8 mouse cellular contexts compared by ENCODE assay signal in genomic region chr2:130275649-130276048, GRCm38 (mm10). TPM values are rescaled to one million over a fixed set of nuclear protein-coding genes. Genes with fewer than 3 reads are reported as not detected.
A peak's percentile ranks its signal among the peaks of the same experiment; 100 is the strongest.
DNase-seq lines count a peak whose midpoint lies in the region; ATAC-seq lines count a peak whose summit lies in the region.

No protein-coding gene starts in this region.

- intact Hi-C loops in gastrocnemius, postnatal 14 days (cut with DNase I; ENCODE audit: low total_unique reads), result no loop called here

- WGBS in heart, embryonic 12.5 days, result 46% methylated on average over 6 of the region's 6 CpGs
- 36% methylated on average over 6 of the region's 6 CpGs for WGBS in stomach, embryonic 15.5 days

- peak overlapping the region; percentile 88 for H3K4me2 ChIP-seq in heart, embryonic 12.5 days
- peak overlapping the region; percentile 80 for H3K4me2 ChIP-seq in stomach, embryonic 15.5 days

- no peaks in the 10 kb centered on the region for H3K27me3 ChIP-seq in heart, embryonic 12.5 days (replicated peaks)
- no peaks in the 10 kb centered on the region for H3K27me3 ChIP-seq in stomach, embryonic 15.5 days (replicated peaks)

- H3K4me3 ChIP-seq in heart, embryonic 12.5 days, result peak overlapping the region; percentile 90
- peak overlapping the region; percentile 98 for H3K4me3 ChIP-seq in stomach, embryonic 15.5 days (replicated peaks)

- no peak overlapping the region for H3K27ac ChIP-seq in heart, embryonic 12.5 days (ENCODE audit: poor library complexity, severe bottlenecking)
- H3K27ac ChIP-seq in stomach, embryonic 15.5 days, result no peak overlapping the region

- no peak overlapping the region for H3K9ac ChIP-seq in heart, embryonic 12.5 days
- H3K9ac ChIP-seq in stomach, embryonic 15.5 days, result no peak overlapping the region

- DNase-seq in gastrocnemius, postnatal 14 days, result peak; percentile 43
- DNase-seq in gastrocnemius, adult 8-10 months (ENCODE audit: low spot score in 2 of 2), result no peak
- peak; percentile 89 for DNase-seq in ES-CJ7 (ENCODE audit: low read depth, low spot score)
- DNase-seq in cerebellum, postnatal 14 days, result peak; percentile 62 to 84
- peak; percentile 40 to 78 for DNase-seq in kidney, postnatal 36 days

- ATAC-seq in heart, embryonic 12.5 days (ENCODE audit: insufficient number of reproducible peaks, low FRiP score), result no peak
- ATAC-seq in megakaryocyte progenitor cell, adult 5-6 weeks (replicated peaks; ENCODE audit: poor library complexity), result peak; percentile 43
- ATAC-seq in stomach, embryonic 15.5 days (ENCODE audit: insufficient read depth, low FRiP score, low read depth), result no peak

- peaks cover 50% of the 10 kb centered on the region for H3K36me3 ChIP-seq in heart, embryonic 12.5 days
- peaks cover 45% of the 10 kb centered on the region for H3K36me3 ChIP-seq in stomach, embryonic 15.5 days

- H3K9me3 ChIP-seq in heart, embryonic 12.5 days (replicated peaks), result no peaks in the 10 kb centered on the region
- H3K9me3 ChIP-seq in stomach, embryonic 15.5 days, result no peaks in the 10 kb centered on the region

- H3K4me1 ChIP-seq in heart, embryonic 12.5 days (replicated peaks), result peaks cover 30% of the 10 kb centered on the region
- peaks cover 19% of the 10 kb centered on the region for H3K4me1 ChIP-seq in stomach, embryonic 15.5 days

RNA-seq across cellular contexts. Expression of gene Nop56, which starts 1.4 kb away (rescaled TPM):
- total RNA-seq in gastrocnemius, postnatal 14 days (2021), result 10 to 100 TPM; 37.1 to 37.4 TPM
- total RNA-seq in gastrocnemius, adult 8-10 months (2022), result 10 to 100 TPM; 28.5 to 45.1 (median 31.8) TPM
- polyA plus RNA-seq in heart, embryonic 12.5 days (2016; fragmentation: Nextera tagmentation; extraction: Ambion mirVana), result 192 and 193 TPM in 2 replicates
- total RNA-seq in megakaryocyte progenitor cell, adult 5-6 weeks (2015), result 433 and 507 TPM in 2 replicates
- 455 and 508 TPM in 2 replicates for total RNA-seq in megakaryocyte progenitor cell, adult 5-6 weeks (2017)
- polyA plus RNA-seq in stomach, embryonic 15.5 days (2015; fragmentation: Nextera tagmentation; extraction: Ambion mirVana), result 260 and 287 TPM in 2 replicates

RNA-seq across cellular contexts. Expression of gene Idh3b, which starts 8.7 kb away (rescaled TPM):
- 100 to 1,000 TPM; 402 to 460 TPM for total RNA-seq in gastrocnemius, postnatal 14 days (2021)
- 100 to 1,000 TPM; 364 to 434 (median 425) TPM for total RNA-seq in gastrocnemius, adult 8-10 months (2022)
- 218 and 221 TPM in 2 replicates for polyA plus RNA-seq in heart, embryonic 12.5 days (2016; fragmentation: Nextera tagmentation; extraction: Ambion mirVana)
- total RNA-seq in megakaryocyte progenitor cell, adult 5-6 weeks (2015), result 160 and 172 TPM in 2 replicates
- total RNA-seq in megakaryocyte progenitor cell, adult 5-6 weeks (2017), result 108 and 165 TPM in 2 replicates
- polyA plus RNA-seq in stomach, embryonic 15.5 days (2015; fragmentation: Nextera tagmentation; extraction: Ambion mirVana), result 171 and 192 TPM in 2 replicates

RNA-seq across cellular contexts. Expression of gene Ebf4, which starts 19.3 kb away (rescaled TPM):
- under 1 TPM; 0.66 to 0.73 TPM for total RNA-seq in gastrocnemius, postnatal 14 days (2021)
- under 1 TPM; 0.12 to 0.29 (median 0.20) TPM for total RNA-seq in gastrocnemius, adult 8-10 months (2022)
- 0.91 and 1.2 TPM in 2 replicates for polyA plus RNA-seq in heart, embryonic 12.5 days (2016; fragmentation: Nextera tagmentation; extraction: Ambion mirVana)
- total RNA-seq in megakaryocyte progenitor cell, adult 5-6 weeks (2015), result not detected in 2 replicates
- not detected in 2 replicates for total RNA-seq in megakaryocyte progenitor cell, adult 5-6 weeks (2017)
- 2.8 and 3.1 TPM in 2 replicates for polyA plus RNA-seq in stomach, embryonic 15.5 days (2015; fragmentation: Nextera tagmentation; extraction: Ambion mirVana)

Comparison
In these comparisons a context has a peak if more than half of its experiments do, and no peak if none do; other contexts are left out.
1. DNase-seq: peak in gastrocnemius, postnatal 14 days (single experiment), ES-CJ7 (single experiment), cerebellum, postnatal 14 days (2 of 2) and kidney, postnatal 36 days (2 of 2); none in gastrocnemius, adult 8-10 months (0 of 2).
2. RNA of gene Nop56, which starts 1.4 kb away (total RNA-seq): 433 to 508 TPM in megakaryocyte progenitor cell, adult 5-6 weeks; 37.1 to 37.4 TPM in gastrocnemius, postnatal 14 days and 28.5 to 45.1 TPM in gastrocnemius, adult 8-10 months; every median in the first group is over 4 times any median in the second.